Mouse (Mus musculus) hindbrain, embryonic 15.5 days (tissue): Measurements from ENCODE around the gene Cnn2. TPM values are rescaled to one million over a fixed set of nuclear protein-coding genes. Genes with fewer than 3 reads are reported as not detected.

ENCODE experiments used
- ATAC-seq: fragments of 200-750 bp; cut with Nextera tagmentation; 2 replicates; pipeline ENCODE4 v1.8.0; 2017; ENCODE audit warnings: low read depth, moderate number of reproducible peaks, moderate TSS enrichment; ENCODE audit not compliant: low FRiP score
- H3K27ac ChIP-seq: fragments of 300-500 bp; sonication (generic); replicated peaks from 2 replicates; pipeline ENCODE4 v1.5.1; 2015; ENCODE audit warnings: mild to moderate bottlenecking, inconsistent platforms
- H3K27me3 ChIP-seq: fragments of 300-500 bp; sonication (generic); 2 replicates; pipeline ENCODE4 v1.6.1; 2015; ENCODE audit warnings: control low read depth, inconsistent platforms
- H3K36me3 ChIP-seq: fragments of 300-500 bp; sonication (generic); 2 replicates; pipeline ENCODE4 v1.6.1; 2015; ENCODE audit warnings: control low read depth, inconsistent platforms
- H3K4me1 ChIP-seq: fragments of 300-500 bp; sonication (generic); replicated peaks from 2 replicates; pipeline ENCODE4 v1.6.1; 2015; ENCODE audit warnings: control low read depth, inconsistent platforms
- H3K4me2 ChIP-seq: fragments of 300-500 bp; sonication (generic); 2 replicates; pipeline ENCODE4 v1.6.1; 2015; ENCODE audit warnings: moderate library complexity, mild to moderate bottlenecking, inconsistent platforms
- H3K4me3 ChIP-seq: fragments of 300-500 bp; sonication (generic); 2 replicates; pipeline ENCODE4 v1.5.1; 2015; ENCODE audit warnings: mild to moderate bottlenecking, inconsistent platforms
- H3K9ac ChIP-seq: fragments of 300-500 bp; sonication (generic); 2 replicates; pipeline ENCODE4 v1.6.1; 2015; ENCODE audit warnings: inconsistent platforms
- H3K9me3 ChIP-seq: fragments of 300-500 bp; sonication (generic); 2 replicates; pipeline ENCODE4 v1.6.1; 2016; ENCODE audit warnings: control low read depth, inconsistent platforms
- WGBS: fragments of 180-500 bp; shearing (Covaris S2); methylation state at CpG from one replicate; pipeline ENCODE4 v1.1.7; 2015; 5-methylcytosine and 5-hydroxymethylcytosine counted together
- polyA plus RNA-seq: library from polyadenylated mRNA; unstranded; fragments of >200 nt; fragmentation: Nextera tagmentation; extraction: Ambion mirVana; gene quantifications from 2 replicates; pipeline ENCODE4 v1.2.1, GENCODE M21; 2015

The Cnn2 gene
- polyA plus RNA-seq, 1 experiment from 2014 or later: 29.4 TPM

GRCm38 (mm10) chr10:79985334-79986231, 2.8 kb upstream of the Cnn2 start:
- Histone ChIP-seq H3K9me3 (no peaks in the 10 kb centered on the region), H3K4me3 (peak overlapping the region; percentile 56), H3K27ac (peak overlapping the region; percentile 93), H3K27me3 (peaks cover 31% of the 10 kb centered on the region), H3K36me3 (no peaks in the 10 kb centered on the region), H3K9ac (peak overlapping the region; percentile 64), H3K4me2 (peak overlapping the region; percentile 96), H3K4me1 (peaks cover 54% of the 10 kb centered on the region)
- ATAC-seq: no peak; the same call in 1 of the 2 replicates
- WGBS: 3% methylated on average over 35 of the region's 35 CpGs

GRCm38 (mm10) chr10:79986232-79986878, 2.0 kb upstream of the Cnn2 start:
- Histone ChIP-seq H3K36me3 (no peaks in the 10 kb centered on the region), H3K9ac (peak overlapping the region; percentile 64), H3K27me3 (peaks cover 39% of the 10 kb centered on the region), H3K27ac (peak overlapping the region; percentile 93), H3K4me1 (peaks cover 50% of the 10 kb centered on the region), H3K4me3 (peak overlapping the region; percentile 56), H3K4me2 (peak overlapping the region; percentile 96), H3K9me3 (no peaks in the 10 kb centered on the region)
- ATAC-seq: no peak
- 36% methylated on average over 6 of the region's 6 CpGs for WGBS

GRCm38 (mm10) chr10:79986963-79987362, 1.4 kb upstream of the Cnn2 start:
- H3K27ac ChIP-seq: no peak overlapping the region
- no peak overlapping the region for H3K9ac ChIP-seq
- peak overlapping the region; percentile 96; the same call in 1 of the 2 replicates for H3K4me2 ChIP-seq
- peaks cover 39% of the 10 kb centered on the region for H3K27me3 ChIP-seq
- H3K4me3 ChIP-seq: peak overlapping the region; percentile 1; the same call in 1 of the 2 replicates
- peaks cover 44% of the 10 kb centered on the region for H3K4me1 ChIP-seq
- no peak for ATAC-seq
- H3K9me3 ChIP-seq: no peaks in the 10 kb centered on the region
- H3K36me3 ChIP-seq: no peaks in the 10 kb centered on the region
- 4% methylated on average over 11 of the region's 11 CpGs for WGBS

GRCm38 (mm10) chr10:79987771-79988505, 446 bp upstream of the Cnn2 start:
- H3K27ac ChIP-seq: no peak overlapping the region
- peak overlapping the region; percentile 47 for H3K9ac ChIP-seq
- H3K4me2 ChIP-seq: peak overlapping the region; percentile 75
- H3K27me3 ChIP-seq: peaks cover 39% of the 10 kb centered on the region
- H3K4me3 ChIP-seq: peak overlapping the region; percentile 47
- H3K36me3 ChIP-seq: no peaks in the 10 kb centered on the region
- ATAC-seq: no peak
- H3K4me1 ChIP-seq: peaks cover 36% of the 10 kb centered on the region
- 10% methylated on average over 27 of the region's 27 CpGs for WGBS
- H3K9me3 ChIP-seq: no peaks in the 10 kb centered on the region

GRCm38 (mm10) chr10:79989272-79989786, 945 bp downstream of the Cnn2 start:
- Histone ChIP-seq H3K4me1 (peaks cover 30% of the 10 kb centered on the region), H3K9me3 (no peaks in the 10 kb centered on the region), H3K27me3 (peaks cover 39% of the 10 kb centered on the region), H3K9ac (0 out of 2 replicates have a peak overlapping the region, but pooled peaks have one; percentile 47), H3K36me3 (no peaks in the 10 kb centered on the region), H3K4me3 (peak overlapping the region; percentile 47), H3K4me2 (peak overlapping the region; percentile 75), H3K27ac (no peak overlapping the region)
- WGBS: 33% methylated on average over 8 of the region's 8 CpGs
- no peak for ATAC-seq

GRCm38 (mm10) chr10:79989870-79990269, 1.5 kb downstream of the Cnn2 start:
- Histone ChIP-seq H3K4me1 (peaks cover 30% of the 10 kb centered on the region), H3K4me2 (peak overlapping the region; percentile 75), H3K27me3 (peaks cover 39% of the 10 kb centered on the region), H3K9ac (no peak overlapping the region), H3K27ac (no peak overlapping the region), H3K9me3 (no peaks in the 10 kb centered on the region), H3K4me3 (no peak overlapping the region), H3K36me3 (no peaks in the 10 kb centered on the region)
- no peak for ATAC-seq
- WGBS: 11% methylated on average over 15 of the region's 15 CpGs

- ATAC-seq: no peak
- H3K9me3 ChIP-seq: no peaks in the 10 kb centered on the region
- 58% methylated on average over 12 of the region's 12 CpGs for WGBS
- no peak overlapping the region for H3K27ac ChIP-seq
- no peak overlapping the region for H3K4me2 ChIP-seq
- H3K27me3 ChIP-seq: peaks cover 39% of the 10 kb centered on the region
- no peaks in the 10 kb centered on the region for H3K36me3 ChIP-seq
- no peak overlapping the region for H3K9ac ChIP-seq
- no peak overlapping the region for H3K4me3 ChIP-seq
- peaks cover 31% of the 10 kb centered on the region for H3K4me1 ChIP-seq
These were observed 2.7 kb downstream of the Cnn2 start for GRCm38 (mm10) chr10:79991099-79991498.

GRCm38 (mm10) chr10:79991548-79991947, 3.2 kb downstream of the Cnn2 start:
- ATAC-seq: no peak
- WGBS: 84% methylated on average over 6 of the region's 6 CpGs
- Histone ChIP-seq H3K4me2 (no peak overlapping the region), H3K36me3 (no peaks in the 10 kb centered on the region), H3K27ac (no peak overlapping the region), H3K4me1 (peaks cover 30% of the 10 kb centered on the region), H3K27me3 (peaks cover 39% of the 10 kb centered on the region), H3K9ac (no peak overlapping the region), H3K4me3 (no peak overlapping the region), H3K9me3 (no peaks in the 10 kb centered on the region)

GRCm38 (mm10) chr10:79994397-79995115, 6.2 kb downstream of the Cnn2 start:
- peaks cover 29% of the 10 kb centered on the region for H3K4me1 ChIP-seq
- WGBS: 77% methylated on average over 16 of the region's 16 CpGs
- H3K4me2 ChIP-seq: no peak overlapping the region
- no peak overlapping the region for H3K27ac ChIP-seq
- ATAC-seq: no peak
- H3K27me3 ChIP-seq: peaks cover 15% of the 10 kb centered on the region
- H3K9me3 ChIP-seq: no peaks in the 10 kb centered on the region
- no peak overlapping the region for H3K9ac ChIP-seq
- H3K4me3 ChIP-seq: no peak overlapping the region
- H3K36me3 ChIP-seq: no peaks in the 10 kb centered on the region

- WGBS: 81% methylated on average over 1 of the region's 1 CpGs
- Histone ChIP-seq H3K4me2 (peak overlapping the region; percentile 81), H3K27me3 (peaks cover 8% of the 10 kb centered on the region), H3K4me1 (peaks cover 29% of the 10 kb centered on the region), H3K4me3 (no peak overlapping the region), H3K27ac (0 out of 2 replicates have a peak overlapping the region, but pooled peaks have one; percentile 30), H3K36me3 (no peaks in the 10 kb centered on the region), H3K9me3 (no peaks in the 10 kb centered on the region), H3K9ac (no peak overlapping the region)
- 0 out of 2 replicates have a peak, but pooled peaks have one; percentile 0 for ATAC-seq
These were observed 7.3 kb downstream of the Cnn2 start for GRCm38 (mm10) chr10:79995636-79996035.
